Mouse (Mus musculus): ENCODE measurements around the gene Ap2m1. TPM values are rescaled to one million over a fixed set of nuclear protein-coding genes. Genes with fewer than 3 reads are reported as not detected.

Gene Ap2m1
- total and polyA plus RNA-seq, 3 experiments: 319 to 415 (median 343) TPM

DNA sequence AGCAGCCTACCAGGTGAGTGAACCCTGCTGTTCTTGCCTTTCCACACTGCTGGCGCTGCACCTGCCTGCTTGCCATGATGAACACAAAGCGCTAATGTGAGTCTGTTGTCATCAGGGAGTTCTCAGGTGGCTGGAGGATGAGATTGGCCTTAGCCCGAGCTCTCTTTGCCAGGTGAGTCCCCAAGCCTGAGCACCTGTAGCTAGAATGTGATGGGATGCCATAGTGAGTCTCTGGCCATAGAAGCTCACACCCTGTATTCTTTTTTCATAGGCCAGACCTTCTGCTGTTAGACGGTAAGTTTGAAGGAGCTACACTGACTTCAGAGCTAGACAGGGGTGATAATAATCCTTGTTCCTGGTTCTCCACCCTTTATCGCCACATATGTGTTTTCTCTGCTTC lies 16.4 kb downstream of the Ap2m1 start:
- Histone ChIP-seq H3K9ac (ENCODE audit: insufficient read depth, low read depth) (no peak overlapping the region), H3K27ac (ENCODE audit: insufficient read depth, low read depth) (no peak overlapping the region), H3K27me3 (replicated peaks) (no peaks in the 10 kb centered on the region), H3K9me3 (replicated peaks; ENCODE audit: low read length) (no peaks in the 10 kb centered on the region), H3K4me1 (ENCODE audit: control insufficient read depth in 1 of 2, insufficient read depth in 2 of 2) (peaks cover 2 to 20% of the 10 kb centered on the region in 2 experiments), H3K4me2 (ENCODE audit: insufficient read depth, low read depth, poor library complexity, severe bottlenecking) (no peak overlapping the region), H3K79me2 (replicated peaks; ENCODE audit: control insufficient read depth, extremely low read depth, insufficient read depth, poor library complexity, severe bottlenecking) (peaks cover 19% of the 10 kb centered on the region), H3K4me3 (replicated peaks in 1 of 3; ENCODE audit: low read depth in 2 of 3, low read length in 2 of 3, poor library complexity in 1 of 3) (no peak overlapping the region), H3K36me3 (replicated peaks in 1 of 2; ENCODE audit: control insufficient read depth in 1 of 2, insufficient read depth in 1 of 2, low read length in 1 of 2) (peaks cover 53 to 65% of the 10 kb centered on the region in 2 experiments)
- dilution Hi-C loops (cut with MboI; ENCODE audit: extremely low pct_ligation_motif_present, extremely low pct_unique_long_range_greater_than_20kb, low sequenced_read_pairs): no loop called here
- in situ Hi-C loops (cut with MboI; ENCODE audit: low pct_ligation_motif_present, low pct_unique_long_range_greater_than_20kb, low sequenced_read_pairs): no loop called here
- no peak for DNase-seq (ENCODE audit: extremely low read depth)
- no peak for TF ChIP-seq PAX5 (IDR thresholded peaks at IDR 0.05; ENCODE audit: low read length)

- no peak overlapping the region for H3K27ac ChIP-seq (ENCODE audit: insufficient read depth, low read depth)
- H3K4me2 ChIP-seq (ENCODE audit: insufficient read depth, low read depth, poor library complexity, severe bottlenecking): no peak overlapping the region
- H3K4me3 ChIP-seq (replicated peaks in 1 of 3; ENCODE audit: low read depth in 2 of 3, low read length in 2 of 3, poor library complexity in 1 of 3): no peak overlapping the region
- dilution Hi-C loops (cut with MboI; ENCODE audit: extremely low pct_ligation_motif_present, extremely low pct_unique_long_range_greater_than_20kb, low sequenced_read_pairs): no loop called here
- peaks cover 57 to 72% of the 10 kb centered on the region in 2 experiments for H3K36me3 ChIP-seq (replicated peaks in 1 of 2; ENCODE audit: control insufficient read depth in 1 of 2, insufficient read depth in 1 of 2, low read length in 1 of 2)
- in situ Hi-C loops (cut with MboI; ENCODE audit: low pct_ligation_motif_present, low pct_unique_long_range_greater_than_20kb, low sequenced_read_pairs): no loop called here
- DNase-seq (ENCODE audit: extremely low read depth): no peak
- no peaks in the 10 kb centered on the region for H3K9me3 ChIP-seq (replicated peaks; ENCODE audit: low read length)
- no peak overlapping the region for H3K9ac ChIP-seq (ENCODE audit: insufficient read depth, low read depth)
- H3K27me3 ChIP-seq (replicated peaks): no peaks in the 10 kb centered on the region
- H3K79me2 ChIP-seq (replicated peaks; ENCODE audit: control insufficient read depth, extremely low read depth, insufficient read depth, poor library complexity, severe bottlenecking): peaks cover 19% of the 10 kb centered on the region
- TF ChIP-seq PAX5 (IDR thresholded peaks at IDR 0.05; ENCODE audit: low read length): no peak
- no peak for TF ChIP-seq POLR2A (IDR thresholded peaks at IDR 0.05; ENCODE audit: low read depth, low read length)
- no peak for TF ChIP-seq GABPA (IDR thresholded peaks at IDR 0.05; ENCODE audit: insufficient replicate concordance, low read depth, low read length)
- no peak for TF ChIP-seq ELF1 (IDR thresholded peaks at IDR 0.05; ENCODE audit: low read depth, low read length)
- TF ChIP-seq ZNF384 (IDR thresholded peaks at IDR 0.05; ENCODE audit: low read depth, low read length): no peak
- TF ChIP-seq SMC3 (IDR thresholded peaks at IDR 0.05; ENCODE audit: low read depth, low read length): no peak
- H3K4me1 ChIP-seq (ENCODE audit: control insufficient read depth in 1 of 2, insufficient read depth in 2 of 2): peaks cover 2 to 13% of the 10 kb centered on the region in 2 experiments
These were observed 17.3 kb downstream of the Ap2m1 start for GRCm38 (mm10) chr16:20552594-20552993.

DNA sequence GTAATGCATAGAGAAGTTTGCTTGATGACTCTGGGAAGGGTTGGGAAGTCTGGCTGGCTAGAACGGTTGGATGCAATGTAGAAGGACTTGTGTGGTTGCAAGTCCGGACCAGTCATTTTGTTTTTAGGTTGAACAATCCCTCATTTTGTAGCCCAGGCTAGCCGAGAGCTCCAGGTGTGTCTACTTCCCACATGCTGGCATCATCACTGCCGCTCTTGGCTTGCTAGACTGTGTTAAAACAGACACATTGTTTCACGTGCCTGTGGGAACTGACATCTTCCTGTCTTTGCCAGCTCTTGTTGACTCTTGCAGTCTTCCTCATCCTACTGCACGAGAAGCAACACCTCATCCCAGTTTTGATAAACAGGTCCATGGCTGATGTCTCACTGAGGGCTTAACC lies 19.7 kb downstream of the Ap2m1 start:
- Histone ChIP-seq H3K4me3 (replicated peaks in 1 of 3; ENCODE audit: low read depth in 2 of 3, low read length in 2 of 3, poor library complexity in 1 of 3) (no peak overlapping the region), H3K27me3 (replicated peaks) (no peaks in the 10 kb centered on the region), H3K9me3 (replicated peaks; ENCODE audit: low read length) (no peaks in the 10 kb centered on the region), H3K27ac (ENCODE audit: insufficient read depth, low read depth) (no peak overlapping the region), H3K4me1 (ENCODE audit: control insufficient read depth in 1 of 2, insufficient read depth in 2 of 2) (peaks cover 0 to 2% of the 10 kb centered on the region in 2 experiments; a peak in 2 of 4 replicates), H3K79me2 (replicated peaks; ENCODE audit: control insufficient read depth, extremely low read depth, insufficient read depth, poor library complexity, severe bottlenecking) (0 out of 2 replicates have a peak, but pooled peaks cover 4% of the 10 kb centered on the region), H3K4me2 (ENCODE audit: insufficient read depth, low read depth, poor library complexity, severe bottlenecking) (no peak overlapping the region), H3K9ac (ENCODE audit: insufficient read depth, low read depth) (no peak overlapping the region), H3K36me3 (replicated peaks in 1 of 2; ENCODE audit: control insufficient read depth in 1 of 2, insufficient read depth in 1 of 2, low read length in 1 of 2) (peaks cover 77 to 91% of the 10 kb centered on the region in 2 experiments)
- in situ Hi-C loops (cut with MboI; ENCODE audit: low pct_ligation_motif_present, low pct_unique_long_range_greater_than_20kb, low sequenced_read_pairs) (no loop called here), dilution Hi-C loops (cut with MboI; ENCODE audit: extremely low pct_ligation_motif_present, extremely low pct_unique_long_range_greater_than_20kb, low sequenced_read_pairs) (no loop called here)
- no peak for DNase-seq (ENCODE audit: extremely low read depth)
- TF ChIP-seq JUN (IDR thresholded peaks at IDR 0.05; ENCODE audit: insufficient read depth, low read depth, low read length) (no peak), CHD2 (IDR thresholded peaks at IDR 0.05; ENCODE audit: low read length) (no peak), MAFK (IDR thresholded peaks at IDR 0.05; ENCODE audit: insufficient replicate concordance, low read length) (no peak), TBP (conservative IDR thresholded peaks at IDR 0.05; ENCODE audit: low read depth, low read length) (no peak), MEF2A (IDR thresholded peaks at IDR 0.05; ENCODE audit: borderline replicate concordance, low read depth, low read length) (no peak), SMC3 (IDR thresholded peaks at IDR 0.05; ENCODE audit: low read depth, low read length) (no peak), IRF4 (IDR thresholded peaks at IDR 0.05; ENCODE audit: low read depth, low read length) (no peak), EP300 (IDR thresholded peaks at IDR 0.05; ENCODE audit: low read length) (no peak)

Measured in CH12.LX (cell line).